Mouse (Mus musculus) lung, postnatal 0 days (tissue): ENCODE measurements around the gene Dysf.

Source experiments
- CTCF ChIP-seq: IDR thresholded peaks from 2 replicates; pipeline ENCODE4 v1.5.1; 2016; ENCODE audit warnings: antibody characterized with exemption, mild to moderate bottlenecking
- EP300 ChIP-seq: IDR thresholded peaks from 2 replicates; pipeline ENCODE4 v1.6.1; 2016; ENCODE audit warnings: antibody characterized with exemption, mild to moderate bottlenecking, control low read depth

GRCm38 (mm10) chr6:84217216-84217933 lies 209.0 kb downstream of the Dysf start:
- no peak for TF ChIP-seq EP300
- no peak for TF ChIP-seq CTCF
